Mouse (Mus musculus) neutrophil, adult 65 days (primary cell): ENCODE measurements around the gene Smim6. TPM values are rescaled to one million over a fixed set of nuclear protein-coding genes. Genes with fewer than 3 reads are reported as not detected.

Source experiments
- total RNA-seq: library from RNA; stranded (reverse); gene quantifications from 2 replicates; pipeline ENCODE4 v1.2.4, GENCODE M21; 2023

The Smim6 gene
- 4.6 and 6.4 TPM in 2 replicates for total RNA-seq

DNA sequence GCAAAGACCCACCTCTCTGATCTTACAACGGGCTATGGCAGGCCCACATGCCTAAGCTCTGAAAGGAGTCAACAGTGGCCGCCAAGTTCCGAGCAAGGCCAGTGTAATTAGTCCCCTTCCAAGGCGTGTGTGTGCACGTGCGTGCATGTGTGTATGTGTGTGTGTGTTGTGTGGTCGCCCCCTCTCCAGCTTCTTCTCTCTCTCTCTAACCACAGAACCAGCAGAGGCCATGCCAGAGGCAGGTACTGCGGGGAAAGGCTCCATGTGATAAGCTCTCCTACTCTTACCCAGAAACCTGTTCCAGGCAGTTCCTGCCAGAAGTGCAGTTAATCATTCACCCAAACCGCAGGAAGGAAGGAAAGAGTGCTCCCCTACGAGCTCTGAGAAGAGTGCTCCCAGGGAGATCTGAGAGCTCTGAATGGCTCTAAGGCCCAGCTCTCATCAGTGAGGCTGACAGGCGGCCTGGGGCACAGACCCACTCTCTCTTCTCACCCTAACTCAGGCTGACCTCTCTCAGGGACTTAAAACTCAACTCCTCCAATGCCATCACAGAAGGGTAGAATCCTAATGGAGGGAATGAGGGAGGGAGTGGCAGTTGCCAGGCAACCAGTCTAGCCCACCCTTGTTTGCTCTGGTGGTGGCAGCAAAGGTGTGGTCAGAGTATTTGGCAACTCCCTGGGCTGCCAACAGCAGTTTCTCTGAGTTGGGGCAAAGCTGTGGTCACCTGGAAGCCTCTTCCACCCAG lies at the start of gene Smim6:
Gene Smim6, plus strand, starts transcription at position 386 of the 745 bp plus-strand sequence.

GRCm38 (mm10) chr11:115899486-115900266 lies 12.1 kb upstream of the Smim6 start, which contains the start of gene Smim5:
TSS of gene Smim5 (plus strand) at chr11:115899966.

GRCm38 (mm10) chr11:115933108-115933746 lies 21.4 kb downstream of the Smim6 start, which contains the start of the genes Sap30bp and Recql5:
TSS of gene Sap30bp (plus strand) at chr11:115933282.
TSS of gene Recql5 (minus strand) at chr11:115933477.

Other genes starting within 250 kb of the Smim6 start
- gene Grb2, start 203.4 kb upstream of the Smim6 start, total RNA-seq, result 197 and 236 TPM in 2 replicates
- 31.7 and 49.2 TPM in 2 replicates for gene Tmem94, start 146.6 kb upstream of the Smim6 start, total RNA-seq
- 0.82 and 1.0 TPM in 2 replicates for gene Caskin2, start 98.4 kb upstream of the Smim6 start, total RNA-seq
- 3.1 and 4.5 TPM in 2 replicates for gene Tsen54, start 97.3 kb upstream of the Smim6 start, total RNA-seq
- gene Llgl2, start 88.0 kb upstream of the Smim6 start, total RNA-seq, result 2.6 and 4.2 TPM in 2 replicates
- gene Myo15b, start 53.6 kb upstream of the Smim6 start, total RNA-seq, result 0.93 and 2.3 TPM in 2 replicates
- 52.4 and 59.6 TPM in 2 replicates for gene Smim5, start 12.1 kb upstream of the Smim6 start, total RNA-seq
- 34.7 and 50.0 TPM in 2 replicates for gene Sap30bp, start 21.3 kb downstream of the Smim6 start, total RNA-seq
- gene Recql5, start 21.5 kb downstream of the Smim6 start, total RNA-seq, result 22.0 and 28.2 TPM in 2 replicates
- gene Itgb4, start 62.7 kb downstream of the Smim6 start, total RNA-seq, result 0.13 TPM in 1 of 2 replicates, not detected in the other
- 4.9 and 6.7 TPM in 2 replicates for gene Galk1, start 100.7 kb downstream of the Smim6 start, total RNA-seq
- gene H3f3b, start 115.9 kb downstream of the Smim6 start, total RNA-seq, result 3,437 and 4,057 TPM in 2 replicates
- 22.2 and 26.7 TPM in 2 replicates for gene Unk, start 118.3 kb downstream of the Smim6 start, total RNA-seq
- gene Unc13d, start 165.9 kb downstream of the Smim6 start, total RNA-seq, result 94.4 and 118 TPM in 2 replicates
- gene Wbp2, start 175.0 kb downstream of the Smim6 start, total RNA-seq, result 177 and 178 TPM in 2 replicates
- gene Trim47, start 215.2 kb downstream of the Smim6 start, total RNA-seq, result 0.23 and 0.47 TPM in 2 replicates
- gene Trim65, start 219.1 kb downstream of the Smim6 start, total RNA-seq, result 4.5 and 4.6 TPM in 2 replicates
- 11.5 and 13.4 TPM in 2 replicates for gene Mrpl38, start 226.9 kb downstream of the Smim6 start, total RNA-seq